Mouse (Mus musculus) lung, embryonic 15.5 days (tissue): Measurements from ENCODE around the gene Slc27a3. TPM values are rescaled to one million over a fixed set of nuclear protein-coding genes. Genes with fewer than 3 reads are reported as not detected.
A peak's percentile ranks its signal among the peaks of the same experiment; 100 is the strongest.

Source experiments
- ATAC-seq: fragments of 200-750 bp; cut with Nextera tagmentation; 2 replicates; pipeline ENCODE4 v1.8.0; 2017; ENCODE audit warnings: moderate number of reproducible peaks, borderline replicate concordance; ENCODE audit not compliant: low FRiP score, low TSS enrichment; ENCODE audit errors: extremely low read depth
- H3K27ac ChIP-seq: fragments of 300-500 bp; sonication (generic); 2 replicates; pipeline ENCODE4 v1.5.1; 2015; ENCODE audit warnings: moderate library complexity, mild to moderate bottlenecking, inconsistent platforms
- H3K27me3 ChIP-seq: fragments of 300-500 bp; sonication (generic); 2 replicates; pipeline ENCODE4 v1.6.1; 2015; ENCODE audit warnings: inconsistent platforms
- H3K36me3 ChIP-seq: fragments of 300-500 bp; sonication (generic); 2 replicates; pipeline ENCODE4 v1.6.1; 2015; ENCODE audit warnings: inconsistent platforms
- H3K4me1 ChIP-seq: fragments of 300-500 bp; sonication (generic); 2 replicates; pipeline ENCODE4 v1.6.1; 2015; ENCODE audit warnings: inconsistent platforms
- H3K4me2 ChIP-seq: fragments of 300-500 bp; sonication (generic); 2 replicates; pipeline ENCODE4 v1.6.1; 2015; ENCODE audit warnings: inconsistent platforms, mild to moderate bottlenecking, moderate library complexity
- H3K4me3 ChIP-seq: fragments of 300-500 bp; sonication (generic); 2 replicates; pipeline ENCODE4 v1.5.1; 2015; ENCODE audit warnings: mild to moderate bottlenecking, inconsistent platforms
- H3K9ac ChIP-seq: fragments of 300-500 bp; sonication (generic); 2 replicates; pipeline ENCODE4 v1.6.1; 2015; ENCODE audit warnings: inconsistent platforms
- H3K9me3 ChIP-seq: fragments of 300-500 bp; sonication (generic); 2 replicates; pipeline ENCODE4 v1.6.1; 2016; ENCODE audit warnings: inconsistent platforms
- WGBS: fragments of 180-500 bp; shearing (Covaris S2); methylation state at CpG from one replicate; pipeline ENCODE4 v1.1.7; 2015; 5-methylcytosine and 5-hydroxymethylcytosine counted together
- polyA plus RNA-seq: library from polyadenylated mRNA; unstranded; fragments of >200 nt; fragmentation: Nextera tagmentation; extraction: Ambion mirVana; gene quantifications from 2 replicates; pipeline ENCODE4 v1.2.1, GENCODE M21; 2015

The Slc27a3 gene
- 25.7 and 25.8 TPM in 2 replicates for polyA plus RNA-seq

- peaks cover 45% of the 10 kb centered on the region for H3K36me3 ChIP-seq
- H3K4me2 ChIP-seq: peak within 1 kb of the TSS; percentile 95
- peak within 1 kb of the TSS; percentile 61 for H3K4me3 ChIP-seq
- no peaks in the 10 kb centered on the region for H3K9me3 ChIP-seq
- ATAC-seq: peak; percentile 82
- peaks cover 44% of the 10 kb centered on the region for H3K4me1 ChIP-seq
- peak within 1 kb of the TSS; percentile 91 for H3K27ac ChIP-seq
- H3K9ac ChIP-seq: peak within 1 kb of the TSS; percentile 64
- no peaks in the 10 kb centered on the region for H3K27me3 ChIP-seq
- under 1% methylated on average over 55 of the region's 55 CpGs for WGBS
Measured at GRCm38 (mm10) chr3:90389511-90390490, at the start of gene Slc27a3. Gene Slc27a3 (minus strand): TSS chr3:90389938.

- Histone ChIP-seq H3K4me2 (no peak overlapping the region), H3K9me3 (no peaks in the 10 kb centered on the region), H3K4me3 (no peak overlapping the region), H3K36me3 (no peaks in the 10 kb centered on the region), H3K27ac (no peak overlapping the region), H3K9ac (no peak overlapping the region), H3K27me3 (no peaks in the 10 kb centered on the region), H3K4me1 (peaks cover 11% of the 10 kb centered on the region)
- ATAC-seq: no peak
- WGBS: 60% methylated on average over 4 of the region's 4 CpGs
Measured at GRCm38 (mm10) chr3:90437131-90437530, 47.4 kb upstream of the Slc27a3 start.

GRCm38 (mm10) chr3:90434073-90434730 is 44.5 kb upstream of the Slc27a3 start:
- Histone ChIP-seq H3K9ac (peak overlapping the region; percentile 24; the same call in 1 of the 2 replicates), H3K27ac (peak overlapping the region; percentile 91), H3K9me3 (no peaks in the 10 kb centered on the region), H3K4me3 (peak overlapping the region; percentile 73), H3K36me3 (0 out of 2 replicates have a peak, but pooled peaks cover 2% of the 10 kb centered on the region), H3K4me2 (peak overlapping the region; percentile 89), H3K4me1 (peaks cover 29% of the 10 kb centered on the region), H3K27me3 (no peaks in the 10 kb centered on the region)
- ATAC-seq: no peak
- 42% methylated on average over 11 of the region's 11 CpGs for WGBS

- H3K36me3 ChIP-seq: 0 out of 2 replicates have a peak, but pooled peaks cover 2% of the 10 kb centered on the region
Measured at GRCm38 (mm10) chr3:90433381-90434020, 43.8 kb upstream of the Slc27a3 start, which contains the start of gene Ints3. Gene Ints3 (minus strand): TSS chr3:90433622.

GRCm38 (mm10) chr3:90432811-90433219 is 43.1 kb upstream of the Slc27a3 start:
- H3K9ac ChIP-seq: peak overlapping the region; percentile 89
- no peaks in the 10 kb centered on the region for H3K9me3 ChIP-seq
- peak overlapping the region; percentile 98 for H3K27ac ChIP-seq
- peaks cover 36% of the 10 kb centered on the region for H3K4me1 ChIP-seq
- WGBS: under 1% methylated on average over 12 of the region's 12 CpGs
- H3K4me3 ChIP-seq: peak overlapping the region; percentile 73
- 0 out of 2 replicates have a peak, but pooled peaks cover 2% of the 10 kb centered on the region for H3K36me3 ChIP-seq
- ATAC-seq: peak; percentile 11
- H3K27me3 ChIP-seq: no peaks in the 10 kb centered on the region
- H3K4me2 ChIP-seq: peak overlapping the region; percentile 89

More at GRCm38 (mm10) chr3:90433381-90434020, 43.8 kb upstream of the Slc27a3 start, which contains the start of gene Ints3:
- under 1% methylated on average over 52 of the region's 52 CpGs for whole genome bisulfite sequencing
- peaks cover 33% of the 10 kb centered on the region for H3K4me1 ChIP-seq
- H3K4me2 ChIP-seq: peak within 1 kb of the TSS; percentile 89
- peak within 1 kb of the TSS; percentile 98 for H3K27ac ChIP-seq
- peak within 1 kb of the TSS; percentile 89 for H3K9ac ChIP-seq
- H3K9me3 ChIP-seq: no peaks in the 10 kb centered on the region
- ATAC-seq: peak; percentile 99
- peak within 1 kb of the TSS; percentile 73 for H3K4me3 ChIP-seq
- no peaks in the 10 kb centered on the region for H3K27me3 ChIP-seq

GRCm38 (mm10) chr3:90432348-90432747 is 42.6 kb upstream of the Slc27a3 start:
- Histone ChIP-seq H3K27me3 (no peaks in the 10 kb centered on the region), H3K4me2 (peak overlapping the region; percentile 89), H3K4me1 (peaks cover 36% of the 10 kb centered on the region), H3K9ac (peak overlapping the region; percentile 89), H3K9me3 (no peaks in the 10 kb centered on the region), H3K27ac (peak overlapping the region; percentile 98), H3K4me3 (peak overlapping the region; percentile 73), H3K36me3 (0 out of 2 replicates have a peak, but pooled peaks cover 2% of the 10 kb centered on the region)
- no peak for ATAC-seq
- 13% methylated on average over 2 of the region's 2 CpGs for WGBS

- H3K4me3 ChIP-seq: no peak overlapping the region
- H3K27ac ChIP-seq: no peak overlapping the region
- no peaks in the 10 kb centered on the region for H3K9me3 ChIP-seq
- H3K4me1 ChIP-seq: peaks cover 36% of the 10 kb centered on the region
- H3K36me3 ChIP-seq: 0 out of 2 replicates have a peak, but pooled peaks cover 2% of the 10 kb centered on the region
- no peak overlapping the region for H3K4me2 ChIP-seq
- no peaks in the 10 kb centered on the region for H3K27me3 ChIP-seq
- WGBS: 88% methylated on average over 3 of the region's 3 CpGs
- H3K9ac ChIP-seq: no peak overlapping the region
- no peak for ATAC-seq
Measured at GRCm38 (mm10) chr3:90429576-90429975, 39.8 kb upstream of the Slc27a3 start.

GRCm38 (mm10) chr3:90428186-90428585 is 38.4 kb upstream of the Slc27a3 start:
- H3K9ac ChIP-seq: no peak overlapping the region
- no peak overlapping the region for H3K4me2 ChIP-seq
- no peak for ATAC-seq
- peaks cover 10% of the 10 kb centered on the region for H3K36me3 ChIP-seq
- no peaks in the 10 kb centered on the region for H3K27me3 ChIP-seq
- H3K4me3 ChIP-seq: no peak overlapping the region
- no peaks in the 10 kb centered on the region for H3K9me3 ChIP-seq
- WGBS: 70% methylated on average over 6 of the region's 6 CpGs
- peaks cover 30% of the 10 kb centered on the region for H3K4me1 ChIP-seq
- no peak overlapping the region for H3K27ac ChIP-seq

GRCm38 (mm10) chr3:90427574-90427973 is 37.8 kb upstream of the Slc27a3 start:
- WGBS: 80% methylated on average over 1 of the region's 1 CpGs
- H3K9me3 ChIP-seq: no peaks in the 10 kb centered on the region
- H3K4me2 ChIP-seq: no peak overlapping the region
- H3K4me3 ChIP-seq: no peak overlapping the region
- H3K27ac ChIP-seq: no peak overlapping the region
- peaks cover 16% of the 10 kb centered on the region for H3K36me3 ChIP-seq
- no peak overlapping the region for H3K9ac ChIP-seq
- H3K4me1 ChIP-seq: peaks cover 30% of the 10 kb centered on the region
- ATAC-seq: no peak
- no peaks in the 10 kb centered on the region for H3K27me3 ChIP-seq

GRCm38 (mm10) chr3:90425499-90425898 is 35.8 kb upstream of the Slc27a3 start:
- H3K4me2 ChIP-seq: no peak overlapping the region
- no peaks in the 10 kb centered on the region for H3K27me3 ChIP-seq
- 76% methylated on average over 2 of the region's 2 CpGs for WGBS
- H3K4me3 ChIP-seq: no peak overlapping the region
- H3K9ac ChIP-seq: no peak overlapping the region
- no peaks in the 10 kb centered on the region for H3K9me3 ChIP-seq
- ATAC-seq: no peak
- peaks cover 15% of the 10 kb centered on the region for H3K4me1 ChIP-seq
- no peak overlapping the region for H3K27ac ChIP-seq
- peaks cover 30% of the 10 kb centered on the region for H3K36me3 ChIP-seq

- Histone ChIP-seq H3K36me3 (peaks cover 44% of the 10 kb centered on the region), H3K4me2 (no peak overlapping the region), H3K9ac (no peak overlapping the region), H3K27ac (no peak overlapping the region), H3K4me1 (0 out of 2 replicates have a peak, but pooled peaks cover 4% of the 10 kb centered on the region), H3K4me3 (no peak overlapping the region), H3K27me3 (no peaks in the 10 kb centered on the region), H3K9me3 (no peaks in the 10 kb centered on the region)
- ATAC-seq: no peak
Measured at GRCm38 (mm10) chr3:90423549-90423948, 33.8 kb upstream of the Slc27a3 start.
